Mouse (Mus musculus): ENCODE data around the gene Crp. TPM values are rescaled to one million over a fixed set of nuclear protein-coding genes. Genes with fewer than 3 reads are reported as not detected.
A peak's percentile ranks its signal among the peaks of the same experiment; 100 is the strongest.

Gene Crp
- polyA plus RNA-seq, 1 experiment from 2014 or later, result 0.07 TPM

GRCm38 (mm10) chr1:172706243-172706642 lies 8.4 kb downstream of the Crp start:
- Histone ChIP-seq H3K4me2 (replicated peaks; ENCODE audit: low read depth, low read length) (no peak overlapping the region), H3K4me3 (ENCODE audit: low read depth, low read length) (no peak overlapping the region), H3K27me3 (replicated peaks; ENCODE audit: insufficient read depth, low read length) (no peaks in the 10 kb centered on the region), H3K9me3 (ENCODE audit: low read length) (no peaks in the 10 kb centered on the region), H3K36me3 (ENCODE audit: insufficient read depth, low read length) (no peaks in the 10 kb centered on the region), H3K9ac (replicated peaks; ENCODE audit: low read depth) (no peak overlapping the region), H3K27ac (ENCODE audit: low read length) (no peak overlapping the region), H3K4me1 (ENCODE audit: insufficient read depth, low read depth, low read length) (no peaks in the 10 kb centered on the region)
- WGBS, result 85% methylated on average over 4 of the region's 4 CpGs
- no peak for ATAC-seq
- no peak for DNase-seq (ENCODE audit: low spot score)
- TF ChIP-seq CTCF (IDR thresholded peaks at IDR 0.05), result no peak
- TF ChIP-seq EP300 (IDR thresholded peaks at IDR 0.05), result no peak

DNA sequence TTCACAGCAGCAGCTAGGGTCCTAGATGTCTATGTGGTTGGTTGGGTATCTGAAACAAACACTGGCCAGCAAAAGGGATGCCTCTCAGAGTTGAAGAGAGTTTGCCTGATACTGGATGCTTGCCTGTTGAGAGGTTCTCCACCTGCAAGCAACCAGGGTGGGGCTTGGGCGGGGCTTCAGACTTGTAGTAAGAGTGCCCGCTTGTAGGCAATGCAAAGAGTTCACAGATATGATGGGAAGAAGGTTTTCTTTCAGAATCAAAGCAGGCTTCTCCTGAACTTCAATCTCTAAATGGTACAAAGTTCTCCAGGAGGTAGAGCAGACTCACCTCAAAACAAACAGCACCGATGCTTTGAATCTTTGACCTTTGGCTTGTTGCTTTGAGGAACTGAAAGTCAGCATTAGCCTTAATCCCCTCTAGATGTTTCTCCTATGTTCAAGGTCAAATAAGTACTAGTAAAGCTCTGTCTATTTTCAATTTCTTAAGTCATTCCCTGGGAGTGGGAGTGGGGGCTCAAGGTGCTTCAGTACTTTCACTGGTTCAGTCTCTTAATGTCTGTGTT lies 12.0 kb downstream of the Crp start:
- TF ChIP-seq EP300 (IDR thresholded peaks at IDR 0.05), result no peak
- ATAC-seq (no peak), DNase-seq (ENCODE audit: low spot score) (no peak)
- WGBS, result 82% methylated on average over 3 of the region's 3 CpGs
- H3K9ac ChIP-seq (replicated peaks; ENCODE audit: low read depth), result no peak overlapping the region
- H3K4me1 ChIP-seq (ENCODE audit: insufficient read depth, low read depth, low read length), result no peaks in the 10 kb centered on the region
- no peak overlapping the region for H3K27ac ChIP-seq (ENCODE audit: low read length)
- no peaks in the 10 kb centered on the region for H3K36me3 ChIP-seq (ENCODE audit: insufficient read depth, low read length)
- H3K9me3 ChIP-seq (ENCODE audit: low read length), result no peaks in the 10 kb centered on the region
- no peaks in the 10 kb centered on the region for H3K27me3 ChIP-seq (replicated peaks; ENCODE audit: insufficient read depth, low read length)
- H3K4me2 ChIP-seq (replicated peaks; ENCODE audit: low read depth, low read length), result no peak overlapping the region
- no peak overlapping the region for H3K4me3 ChIP-seq (ENCODE audit: low read depth, low read length)

GRCm38 (mm10) chr1:172711396-172711795 lies 13.5 kb downstream of the Crp start:
- H3K27ac ChIP-seq (ENCODE audit: low read length), result peak overlapping the region; percentile 79; the same call in 1 of the 2 replicates
- H3K36me3 ChIP-seq (ENCODE audit: insufficient read depth, low read length), result no peaks in the 10 kb centered on the region
- no peak overlapping the region for H3K4me2 ChIP-seq (replicated peaks; ENCODE audit: low read depth, low read length)
- no peaks in the 10 kb centered on the region for H3K4me1 ChIP-seq (ENCODE audit: insufficient read depth, low read depth, low read length)
- 50% methylated on average over 2 of the region's 2 CpGs for WGBS
- no peaks in the 10 kb centered on the region for H3K9me3 ChIP-seq (ENCODE audit: low read length)
- ATAC-seq (peak; percentile 80), DNase-seq (ENCODE audit: low spot score) (peak; percentile 42)
- TF ChIP-seq CTCF (IDR thresholded peaks at IDR 0.05) (no peak), EP300 (IDR thresholded peaks at IDR 0.05) (peak; percentile 77)
- H3K9ac ChIP-seq (replicated peaks; ENCODE audit: low read depth), result no peak overlapping the region
- no peaks in the 10 kb centered on the region for H3K27me3 ChIP-seq (replicated peaks; ENCODE audit: insufficient read depth, low read length)
- H3K4me3 ChIP-seq (ENCODE audit: low read depth, low read length), result no peak overlapping the region

DNA sequence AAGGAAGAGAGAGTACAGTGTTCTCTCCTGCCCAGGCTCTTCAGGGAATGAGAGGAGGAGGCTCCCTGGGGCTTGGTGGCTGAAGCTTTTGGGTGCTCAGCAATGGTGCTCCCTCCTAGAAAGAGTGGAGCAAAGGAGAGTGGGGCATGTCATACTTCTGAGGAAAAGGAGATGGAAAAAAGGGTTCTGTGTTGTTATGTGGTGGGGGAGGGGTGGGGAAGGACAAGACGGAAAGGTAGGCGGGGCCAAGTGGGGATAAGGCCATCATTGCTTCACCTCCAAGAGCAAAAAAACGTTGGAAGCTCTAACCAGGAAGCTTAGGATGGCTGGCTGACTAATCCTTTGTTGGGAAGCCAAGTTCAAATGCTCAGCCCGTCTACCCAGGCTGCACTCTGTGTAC lies 14.1 kb downstream of the Crp start:
- Histone ChIP-seq H3K9ac (replicated peaks; ENCODE audit: low read depth) (no peak overlapping the region), H3K4me2 (replicated peaks; ENCODE audit: low read depth, low read length) (no peak overlapping the region), H3K9me3 (ENCODE audit: low read length) (no peaks in the 10 kb centered on the region), H3K4me1 (ENCODE audit: insufficient read depth, low read depth, low read length) (no peaks in the 10 kb centered on the region), H3K27ac (ENCODE audit: low read length) (peak overlapping the region; percentile 79), H3K27me3 (replicated peaks; ENCODE audit: insufficient read depth, low read length) (no peaks in the 10 kb centered on the region), H3K36me3 (ENCODE audit: insufficient read depth, low read length) (no peaks in the 10 kb centered on the region), H3K4me3 (ENCODE audit: low read depth, low read length) (no peak overlapping the region)
- no peak; the same call in 1 of the 2 replicates for ATAC-seq
- TF ChIP-seq CTCF (IDR thresholded peaks at IDR 0.05) (no peak), EP300 (IDR thresholded peaks at IDR 0.05) (no peak)
- WGBS, result 49% methylated on average over 4 of the region's 4 CpGs
- DNase-seq (ENCODE audit: low spot score), result peak; percentile 27

DNA sequence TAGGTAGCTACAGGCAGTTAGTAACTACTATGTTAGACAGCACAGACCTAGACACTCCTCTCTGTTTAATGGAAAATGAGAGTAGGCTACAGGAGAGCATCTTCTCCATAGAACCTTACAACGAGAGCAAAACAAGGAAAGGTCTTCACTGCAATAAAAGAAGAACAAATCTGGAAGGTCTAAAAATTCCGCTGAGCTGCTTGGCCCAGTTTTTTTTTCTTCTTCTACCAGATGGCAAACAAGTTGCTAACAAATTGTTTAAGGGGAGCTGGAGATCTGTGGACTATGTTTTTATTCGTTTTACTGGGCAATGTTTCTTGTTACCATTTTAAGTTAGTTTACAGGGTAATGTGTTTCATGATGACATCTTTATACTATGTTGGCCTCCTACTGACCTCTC lies 53.4 kb downstream of the Crp start:
- no peaks in the 10 kb centered on the region for H3K4me1 ChIP-seq (ENCODE audit: insufficient read depth, low read depth, low read length)
- no peak overlapping the region for H3K4me3 ChIP-seq (ENCODE audit: low read depth, low read length)
- no peaks in the 10 kb centered on the region for H3K27me3 ChIP-seq (replicated peaks; ENCODE audit: insufficient read depth, low read length)
- DNase-seq (ENCODE audit: low spot score) (no peak), ATAC-seq (no peak)
- no peak overlapping the region for H3K27ac ChIP-seq (ENCODE audit: low read length)
- no peaks in the 10 kb centered on the region for H3K9me3 ChIP-seq (ENCODE audit: low read length)
- WGBS, result 50% methylated on average over 3 of the region's 3 CpGs
- no peak for TF ChIP-seq EP300 (IDR thresholded peaks at IDR 0.05)
- TF ChIP-seq CTCF (IDR thresholded peaks at IDR 0.05), result no peak
- H3K36me3 ChIP-seq (ENCODE audit: insufficient read depth, low read length), result no peaks in the 10 kb centered on the region
- no peak overlapping the region for H3K9ac ChIP-seq (replicated peaks; ENCODE audit: low read depth)
- no peak overlapping the region for H3K4me2 ChIP-seq (replicated peaks; ENCODE audit: low read depth, low read length)

DNA sequence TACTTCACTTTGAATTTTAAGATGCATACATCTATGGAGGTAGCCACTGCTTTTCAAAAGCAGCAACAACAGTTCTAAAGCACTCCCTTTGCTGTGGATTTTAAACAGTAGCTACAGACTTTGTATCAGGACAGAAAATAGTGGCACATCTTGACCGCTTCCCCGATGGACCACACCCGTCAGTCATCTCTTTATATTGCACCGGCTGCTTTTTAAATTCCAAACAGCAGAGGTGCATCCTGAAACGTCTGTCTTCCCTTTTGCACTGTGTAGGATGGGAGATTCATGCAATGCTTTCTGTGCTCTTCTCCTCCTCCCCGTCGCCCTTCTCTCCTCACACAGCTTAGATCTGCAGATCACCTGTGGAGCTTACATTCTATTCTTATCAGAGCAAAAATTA lies 57.3 kb downstream of the Crp start:
- Histone ChIP-seq H3K4me2 (replicated peaks; ENCODE audit: low read depth, low read length) (no peak overlapping the region), H3K36me3 (ENCODE audit: insufficient read depth, low read length) (no peaks in the 10 kb centered on the region), H3K9ac (replicated peaks; ENCODE audit: low read depth) (no peak overlapping the region), H3K4me3 (ENCODE audit: low read depth, low read length) (no peak overlapping the region), H3K27ac (ENCODE audit: low read length) (no peak overlapping the region), H3K9me3 (ENCODE audit: low read length) (no peaks in the 10 kb centered on the region), H3K4me1 (ENCODE audit: insufficient read depth, low read depth, low read length) (no peaks in the 10 kb centered on the region), H3K27me3 (replicated peaks; ENCODE audit: insufficient read depth, low read length) (no peaks in the 10 kb centered on the region)
- DNase-seq (ENCODE audit: low spot score) (no peak), ATAC-seq (no peak)
- no peak for TF ChIP-seq CTCF (IDR thresholded peaks at IDR 0.05)
- TF ChIP-seq EP300 (IDR thresholded peaks at IDR 0.05), result no peak
- WGBS, result 66% methylated on average over 7 of the region's 7 CpGs

- no peak for TF ChIP-seq CTCF (IDR thresholded peaks at IDR 0.05)
- TF ChIP-seq EP300 (IDR thresholded peaks at IDR 0.05), result no peak
- no peak for ATAC-seq
- no peak overlapping the region for H3K9ac ChIP-seq (replicated peaks; ENCODE audit: low read depth)
- no peak overlapping the region for H3K4me2 ChIP-seq (replicated peaks; ENCODE audit: low read depth, low read length)
- 81% methylated on average over 1 of the region's 1 CpGs for WGBS
- H3K4me1 ChIP-seq (ENCODE audit: insufficient read depth, low read depth, low read length), result no peaks in the 10 kb centered on the region
- no peak for DNase-seq (ENCODE audit: low spot score)
- no peak overlapping the region for H3K4me3 ChIP-seq (ENCODE audit: low read depth, low read length)
- no peaks in the 10 kb centered on the region for H3K9me3 ChIP-seq (ENCODE audit: low read length)
- no peak overlapping the region for H3K27ac ChIP-seq (ENCODE audit: low read length)
- no peaks in the 10 kb centered on the region for H3K27me3 ChIP-seq (replicated peaks; ENCODE audit: insufficient read depth, low read length)
- H3K36me3 ChIP-seq (ENCODE audit: insufficient read depth, low read length), result no peaks in the 10 kb centered on the region
These were observed 61.7 kb downstream of the Crp start for GRCm38 (mm10) chr1:172759525-172759924.

Measured in lung, postnatal 0 days (tissue).